Mouse (Mus musculus): Measurements from ENCODE around the gene Kcnrg. TPM values are rescaled to one million over a fixed set of nuclear protein-coding genes. Genes with fewer than 3 reads are reported as not detected.
A peak's percentile ranks its signal among the peaks of the same experiment; 100 is the strongest.
"Not testable (repeated sequence)": the region's sequence is repeated elsewhere in the genome, so short reads cannot be mapped to it uniquely, and the experiment has no call there.

Kcnrg gene
- polyA plus RNA-seq, 1 experiment from 2014 or later = 0.40 TPM

GRCm38 (mm10) chr14:61597968-61598367, 9.3 kb upstream of the Kcnrg start, which contains the start of gene Trim13:
TSS of gene Trim13 (plus strand) at chr14:61598247.
- WGBS = 26% methylated on average over 5 of the region's 5 CpGs
- peaks cover 24% of the 10 kb centered on the region for H3K4me1 ChIP-seq (replicated peaks)
- H3K27ac ChIP-seq (ENCODE audit: poor library complexity, severe bottlenecking) = peak within 1 kb of the TSS; percentile 82
- H3K36me3 ChIP-seq = peaks cover 4% of the 10 kb centered on the region; the same call in 1 of the 2 replicates
- H3K4me2 ChIP-seq = peak within 1 kb of the TSS; percentile 63
- no peaks in the 10 kb centered on the region for H3K9me3 ChIP-seq (replicated peaks)
- H3K27me3 ChIP-seq (replicated peaks) = no peaks in the 10 kb centered on the region
- 0 out of 2 replicates have a peak within 1 kb of the TSS, but pooled peaks have one; percentile 84 for H3K9ac ChIP-seq
- ATAC-seq (ENCODE audit: insufficient number of reproducible peaks, low FRiP score) = no peak
- peak within 1 kb of the TSS; percentile 85 for H3K4me3 ChIP-seq

GRCm38 (mm10) chr14:61599057-61599806, 8.0 kb upstream of the Kcnrg start:
- Histone ChIP-seq H3K27ac (ENCODE audit: poor library complexity, severe bottlenecking) (peak overlapping the region; percentile 82), H3K4me3 (peak overlapping the region; percentile 85), H3K27me3 (replicated peaks) (no peaks in the 10 kb centered on the region), H3K9ac (peak overlapping the region; percentile 84), H3K9me3 (replicated peaks) (no peaks in the 10 kb centered on the region), H3K36me3 (peaks cover 14% of the 10 kb centered on the region), H3K4me1 (replicated peaks) (peaks cover 24% of the 10 kb centered on the region), H3K4me2 (peak overlapping the region; percentile 63)
- 5% methylated on average over 44 of the region's 44 CpGs for WGBS
- ATAC-seq (ENCODE audit: insufficient number of reproducible peaks, low FRiP score) = peak; percentile 98

DNA sequence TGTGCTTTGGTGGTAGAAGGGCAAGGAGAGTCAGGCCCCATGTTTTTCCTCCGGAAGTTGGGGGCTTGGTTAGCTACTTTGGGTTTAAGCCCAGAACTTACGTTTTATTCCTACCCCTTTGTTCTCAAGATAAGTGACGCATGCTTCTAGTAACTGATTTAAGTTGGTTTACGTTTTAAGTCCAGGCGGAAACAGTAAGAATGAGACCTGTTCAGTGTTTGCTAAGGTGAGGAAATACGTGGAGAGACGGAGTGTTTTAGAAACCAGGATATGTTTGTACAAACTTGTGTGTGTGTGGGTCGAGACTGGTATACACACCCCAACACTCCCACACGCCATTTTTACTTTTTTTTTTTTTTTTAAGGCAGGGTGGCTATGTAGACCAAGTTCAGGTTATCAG, 5.9 kb upstream of the Kcnrg start:
- Histone ChIP-seq H3K36me3 (peaks cover 33% of the 10 kb centered on the region), H3K9me3 (replicated peaks) (no peaks in the 10 kb centered on the region), H3K27ac (ENCODE audit: poor library complexity, severe bottlenecking) (no peak overlapping the region), H3K4me2 (peak overlapping the region; percentile 7; the same call in 1 of the 2 replicates), H3K4me1 (replicated peaks) (peaks cover 24% of the 10 kb centered on the region), H3K27me3 (replicated peaks) (no peaks in the 10 kb centered on the region), H3K9ac (no peak overlapping the region), H3K4me3 (no peak overlapping the region)
- WGBS = 73% methylated on average over 9 of the region's 9 CpGs
- no peak for ATAC-seq (ENCODE audit: insufficient number of reproducible peaks, low FRiP score)

DNA sequence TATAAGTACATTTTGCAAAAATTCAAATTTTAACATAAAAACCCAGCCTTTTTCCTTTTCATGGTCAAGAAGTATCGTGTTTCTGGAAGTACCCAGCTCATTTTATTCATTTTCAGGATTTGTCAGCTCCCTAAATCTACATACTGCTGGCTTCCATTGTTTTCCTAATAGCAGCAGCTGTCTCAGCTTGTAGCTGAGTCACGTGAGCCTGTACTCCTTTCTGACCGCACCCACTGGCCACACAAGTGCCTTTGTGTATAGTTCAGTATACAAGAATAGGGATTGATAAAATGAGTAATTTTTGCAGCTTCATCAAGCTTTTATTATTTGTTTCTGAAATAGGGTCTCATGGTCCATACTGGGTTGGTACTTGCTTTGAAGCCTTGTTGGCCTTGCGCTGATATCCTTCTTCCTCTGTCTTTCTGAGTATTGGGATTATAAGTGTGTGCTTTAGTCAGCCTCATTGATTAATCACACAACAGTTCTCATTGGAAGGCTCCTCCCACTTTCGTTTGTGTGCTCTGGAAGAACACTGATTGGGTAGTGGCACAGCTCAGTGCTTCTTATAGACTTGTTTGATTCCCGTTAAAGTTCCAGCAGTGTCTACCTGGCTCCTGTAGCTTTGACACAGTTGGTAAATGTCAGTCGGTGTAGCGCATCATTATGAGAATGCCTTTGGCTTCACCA, 4.0 kb upstream of the Kcnrg start:
- Histone ChIP-seq H3K4me1 (replicated peaks) (peaks cover 19% of the 10 kb centered on the region), H3K27me3 (replicated peaks) (no peaks in the 10 kb centered on the region), H3K9ac (no peak overlapping the region), H3K4me3 (no peak overlapping the region), H3K9me3 (replicated peaks) (no peaks in the 10 kb centered on the region), H3K4me2 (no peak overlapping the region), H3K36me3 (peaks cover 41% of the 10 kb centered on the region), H3K27ac (ENCODE audit: poor library complexity, severe bottlenecking) (no peak overlapping the region)
- no peak for ATAC-seq (ENCODE audit: insufficient number of reproducible peaks, low FRiP score)
- WGBS = 83% methylated on average over 8 of the region's 8 CpGs

GRCm38 (mm10) chr14:61604081-61604480, 3.2 kb upstream of the Kcnrg start:
- Histone ChIP-seq H3K9ac (no peak overlapping the region), H3K27me3 (replicated peaks) (no peaks in the 10 kb centered on the region), H3K27ac (ENCODE audit: poor library complexity, severe bottlenecking) (no peak overlapping the region), H3K4me1 (replicated peaks) (peaks cover 16% of the 10 kb centered on the region), H3K36me3 (peaks cover 41% of the 10 kb centered on the region), H3K9me3 (replicated peaks) (no peaks in the 10 kb centered on the region), H3K4me3 (no peak overlapping the region), H3K4me2 (no peak overlapping the region)
- WGBS = 90% methylated on average over 3 of the region's 3 CpGs
- no peak for ATAC-seq (ENCODE audit: insufficient number of reproducible peaks, low FRiP score)

- not testable (repeated sequence) for ATAC-seq (ENCODE audit: insufficient number of reproducible peaks, low FRiP score); H3K9me3 ChIP-seq (replicated peaks); H3K4me2 ChIP-seq; H3K27me3 ChIP-seq (replicated peaks); H3K9ac ChIP-seq; H3K27ac ChIP-seq (ENCODE audit: poor library complexity, severe bottlenecking); H3K4me1 ChIP-seq (replicated peaks); H3K4me3 ChIP-seq
- 84% methylated on average over 2 of the region's 2 CpGs for WGBS
- peaks cover 41% of the 10 kb centered on the region for H3K36me3 ChIP-seq
These were observed 1.2 kb upstream of the Kcnrg start for GRCm38 (mm10) chr14:61606088-61606487.

- H3K9ac ChIP-seq = no peak overlapping the region
- H3K27ac ChIP-seq (ENCODE audit: poor library complexity, severe bottlenecking) = no peak overlapping the region
- WGBS = 91% methylated on average over 5 of the region's 5 CpGs
- 0 out of 2 replicates have a peak, but pooled peaks cover 5% of the 10 kb centered on the region for H3K36me3 ChIP-seq
- no peaks in the 10 kb centered on the region for H3K4me1 ChIP-seq (replicated peaks)
- ATAC-seq (ENCODE audit: insufficient number of reproducible peaks, low FRiP score) = no peak
- no peaks in the 10 kb centered on the region for H3K27me3 ChIP-seq (replicated peaks)
- no peaks in the 10 kb centered on the region for H3K9me3 ChIP-seq (replicated peaks)
- H3K4me3 ChIP-seq = no peak overlapping the region
- H3K4me2 ChIP-seq = no peak overlapping the region
These were observed 4.5 kb downstream of the Kcnrg start for GRCm38 (mm10) chr14:61611766-61612165.

GRCm38 (mm10) chr14:61613319-61613718, 6.1 kb downstream of the Kcnrg start:
- 90% methylated on average over 2 of the region's 2 CpGs for WGBS

DNA sequence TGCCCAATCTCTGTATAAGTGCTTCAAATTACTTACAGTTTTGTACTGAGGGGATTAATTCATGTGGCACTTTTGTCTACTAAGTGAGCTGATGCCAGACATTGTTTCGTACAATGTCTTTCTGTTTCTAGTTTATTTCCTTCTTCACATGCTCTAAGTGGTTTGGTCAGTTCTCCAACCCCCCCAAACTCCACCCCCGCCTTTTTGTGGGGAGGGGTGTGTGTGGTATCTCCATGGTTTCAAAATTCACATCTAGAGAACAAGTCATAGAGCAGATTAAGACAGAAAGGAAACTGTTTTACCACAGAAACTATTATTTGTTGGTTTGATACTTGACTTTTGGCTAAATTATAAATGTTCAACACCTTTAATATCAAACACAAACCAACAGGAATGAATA, 13.1 kb downstream of the Kcnrg start:
- H3K36me3 ChIP-seq = peaks cover 10% of the 10 kb centered on the region
- H3K4me1 ChIP-seq (replicated peaks) = no peaks in the 10 kb centered on the region
- 92% methylated on average over 2 of the region's 2 CpGs for WGBS

More at GRCm38 (mm10) chr14:61613319-61613718, 6.1 kb downstream of the Kcnrg start:
- no peak for ATAC-seq (ENCODE audit: insufficient number of reproducible peaks, low FRiP score)
- Histone ChIP-seq H3K27me3 (replicated peaks) (no peaks in the 10 kb centered on the region), H3K9ac (no peak overlapping the region), H3K4me1 (replicated peaks) (no peaks in the 10 kb centered on the region), H3K36me3 (no peaks in the 10 kb centered on the region), H3K4me3 (no peak overlapping the region), H3K9me3 (replicated peaks) (no peaks in the 10 kb centered on the region), H3K27ac (ENCODE audit: poor library complexity, severe bottlenecking) (no peak overlapping the region), H3K4me2 (no peak overlapping the region)

GRCm38 (mm10) chr14:61635969-61636368, 28.7 kb downstream of the Kcnrg start:
- Histone ChIP-seq H3K36me3 (peaks cover 17% of the 10 kb centered on the region), H3K27me3 (replicated peaks) (no peaks in the 10 kb centered on the region), H3K4me3 (no peak overlapping the region), H3K9me3 (replicated peaks) (no peaks in the 10 kb centered on the region), H3K27ac (ENCODE audit: poor library complexity, severe bottlenecking) (no peak overlapping the region), H3K4me2 (no peak overlapping the region), H3K9ac (no peak overlapping the region), H3K4me1 (replicated peaks) (no peaks in the 10 kb centered on the region)
- no peak for ATAC-seq (ENCODE audit: insufficient number of reproducible peaks, low FRiP score)

More for the DNA sequence above, 13.1 kb downstream of the Kcnrg start:
- ATAC-seq (ENCODE audit: insufficient number of reproducible peaks, low FRiP score) = no peak
- Histone ChIP-seq H3K9ac (no peak overlapping the region), H3K27ac (ENCODE audit: poor library complexity, severe bottlenecking) (no peak overlapping the region), H3K4me3 (no peak overlapping the region), H3K27me3 (replicated peaks) (no peaks in the 10 kb centered on the region), H3K9me3 (replicated peaks) (no peaks in the 10 kb centered on the region), H3K4me2 (no peak overlapping the region)

GRCm38 (mm10) chr14:61642668-61643067, 35.4 kb downstream of the Kcnrg start:
- no peaks in the 10 kb centered on the region for H3K27me3 ChIP-seq (replicated peaks)
- ATAC-seq (ENCODE audit: insufficient number of reproducible peaks, low FRiP score) = no peak
- H3K4me3 ChIP-seq = no peak overlapping the region
- H3K4me1 ChIP-seq (replicated peaks) = no peaks in the 10 kb centered on the region
- no peaks in the 10 kb centered on the region for H3K36me3 ChIP-seq
- no peak overlapping the region for H3K4me2 ChIP-seq
- H3K9ac ChIP-seq = no peak overlapping the region
- 64% methylated on average over 1 of the region's 1 CpGs for WGBS
- no peak overlapping the region for H3K27ac ChIP-seq (ENCODE audit: poor library complexity, severe bottlenecking)
- H3K9me3 ChIP-seq (replicated peaks) = no peaks in the 10 kb centered on the region
